Mouse (Mus musculus) cerebral cortex, adult 2 months (tissue): ENCODE results near the gene Chrne.

Source experiments
- WGBS: fragments of 180-500 bp; shearing (Covaris S2); methylation state at CpG from one replicate; pipeline ENCODE4 v1.1.7; 2018; 5-methylcytosine and 5-hydroxymethylcytosine counted together

The Chrne gene

DNA sequence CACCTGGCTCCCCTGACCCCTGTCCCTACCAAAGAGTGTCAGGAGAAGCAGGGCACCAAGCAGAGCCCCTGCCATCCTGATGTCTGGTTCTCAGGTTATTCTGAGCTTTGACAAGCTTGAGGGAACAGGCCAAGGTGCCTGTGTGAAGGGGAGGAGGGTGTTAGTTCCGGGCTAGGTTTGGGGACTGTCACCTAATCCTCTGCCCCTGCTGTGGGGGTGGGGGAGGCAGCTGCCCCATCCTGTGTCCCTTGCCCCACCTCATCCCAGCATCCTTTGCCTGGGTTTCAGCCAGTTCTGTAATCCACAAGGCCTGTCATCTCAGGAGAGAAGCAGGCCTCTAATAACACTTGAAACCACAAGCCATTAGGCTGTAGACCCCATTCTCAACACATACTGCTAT is at the start of gene Chrne:
Gene Chrne (minus strand): TSS at position 116 of the 400 bp plus-strand sequence.
- 57% methylated on average over 1 of the region's 1 CpGs for WGBS

DNA sequence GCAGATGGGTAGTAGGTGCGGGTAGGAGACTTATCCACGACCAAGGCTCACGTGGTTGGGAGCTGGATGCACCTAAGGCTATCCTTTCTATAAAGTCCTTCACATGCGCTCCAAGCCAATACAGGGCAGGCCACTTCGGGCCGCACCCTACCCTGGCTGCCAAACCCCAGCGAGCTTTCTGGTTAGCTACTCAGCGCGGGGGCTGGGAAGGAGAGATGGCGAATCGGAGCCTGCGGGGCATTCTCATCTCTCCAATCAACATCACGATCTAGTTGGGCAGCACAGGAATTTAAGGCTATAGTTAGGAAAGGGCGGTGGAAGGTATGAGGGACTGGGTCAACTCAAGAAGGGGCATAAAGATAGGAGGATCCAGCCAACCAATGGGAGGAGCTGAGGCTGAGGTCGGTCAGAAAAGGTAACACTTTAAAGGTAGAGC is 49.3 kb upstream of the Chrne start:
- WGBS = under 1% methylated on average over 15 of the region's 15 CpGs

- WGBS = 55% methylated on average over 14 of the region's 14 CpGs
Measured at GRCm38 (mm10) chr11:70667271-70668150, 48.5 kb upstream of the Chrne start.

GRCm38 (mm10) chr11:70666687-70667086 is 47.7 kb upstream of the Chrne start:
- WGBS = 93% methylated on average over 8 of the region's 8 CpGs

DNA sequence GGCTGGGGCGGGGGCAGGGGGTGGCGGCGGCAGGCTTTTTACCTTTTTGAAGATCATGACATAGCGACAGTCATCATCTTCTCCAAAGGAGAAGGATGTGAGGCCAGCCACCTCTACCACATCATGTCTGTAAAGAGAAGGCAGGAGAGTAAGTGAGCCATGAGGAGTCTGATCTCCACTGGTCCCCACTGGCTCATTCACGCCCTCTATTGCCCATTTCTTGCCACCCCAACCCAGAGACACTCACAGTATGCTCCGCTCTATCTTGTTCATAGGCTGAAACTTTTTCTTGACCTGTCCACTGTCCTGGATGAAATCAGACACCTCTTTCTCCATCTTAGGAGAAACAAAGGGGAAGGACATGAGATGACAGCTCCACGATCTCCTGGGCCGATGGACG is 45.7 kb upstream of the Chrne start:
- WGBS = 93% methylated on average over 9 of the region's 9 CpGs

GRCm38 (mm10) chr11:70663957-70664356 is 44.9 kb upstream of the Chrne start:
- WGBS = 79% methylated on average over 6 of the region's 6 CpGs

DNA sequence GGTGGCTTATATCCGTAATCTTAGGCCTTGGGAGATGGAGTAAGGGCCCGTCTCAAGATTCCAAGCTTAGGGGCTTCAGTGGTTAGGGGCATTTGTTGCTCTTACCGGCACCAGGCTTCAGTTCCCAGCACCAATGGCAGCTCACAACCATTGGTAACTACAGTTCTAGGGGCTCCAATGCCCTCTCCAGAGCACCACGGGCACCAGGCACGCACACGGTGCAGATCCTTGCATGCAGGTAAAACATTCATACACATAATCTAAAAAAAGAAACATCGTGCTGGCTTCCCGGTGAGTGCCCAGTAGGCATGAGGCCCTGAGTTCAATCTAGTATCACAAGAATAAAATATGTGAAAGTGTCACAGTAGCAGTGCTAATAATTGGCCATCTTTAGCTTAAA is 44.1 kb upstream of the Chrne start:
- 88% methylated on average over 8 of the region's 8 CpGs for WGBS

DNA sequence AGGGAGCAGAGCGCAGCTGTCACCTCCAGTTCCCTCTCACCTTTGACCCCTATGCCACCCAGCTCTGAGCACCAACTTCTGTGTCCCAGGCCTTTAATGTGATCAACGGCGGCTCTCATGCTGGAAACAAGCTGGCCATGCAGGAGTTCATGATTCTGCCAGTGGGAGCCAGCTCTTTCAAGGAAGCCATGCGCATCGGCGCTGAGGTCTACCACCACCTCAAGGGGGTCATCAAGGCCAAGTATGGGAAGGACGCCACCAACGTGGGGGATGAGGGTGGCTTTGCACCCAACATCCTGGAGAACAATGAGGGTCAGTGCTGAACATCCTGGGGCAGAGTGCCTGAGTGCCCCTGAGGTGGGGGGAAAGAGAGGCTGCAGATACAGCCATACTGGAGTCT is 41.6 kb upstream of the Chrne start:
- 90% methylated on average over 8 of the region's 8 CpGs for WGBS

DNA sequence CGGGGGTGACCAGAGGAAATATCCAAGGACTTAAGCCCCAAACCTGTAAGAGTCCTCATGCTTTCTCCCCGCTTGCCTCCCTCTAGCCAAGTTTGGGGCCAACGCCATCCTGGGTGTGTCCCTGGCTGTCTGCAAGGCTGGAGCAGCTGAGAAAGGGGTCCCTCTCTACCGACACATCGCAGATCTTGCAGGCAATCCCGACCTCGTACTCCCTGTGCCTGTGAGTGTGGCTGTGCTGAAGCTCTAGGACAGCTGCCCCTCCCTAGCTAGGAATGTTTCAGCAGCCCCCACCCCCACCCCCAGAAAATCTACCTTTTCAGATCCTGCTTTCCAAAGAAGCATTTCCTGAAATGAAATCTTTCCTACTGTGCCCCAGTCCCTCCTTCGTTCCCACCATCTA is 39.9 kb upstream of the Chrne start:
- 77% methylated on average over 8 of the region's 8 CpGs for WGBS

DNA sequence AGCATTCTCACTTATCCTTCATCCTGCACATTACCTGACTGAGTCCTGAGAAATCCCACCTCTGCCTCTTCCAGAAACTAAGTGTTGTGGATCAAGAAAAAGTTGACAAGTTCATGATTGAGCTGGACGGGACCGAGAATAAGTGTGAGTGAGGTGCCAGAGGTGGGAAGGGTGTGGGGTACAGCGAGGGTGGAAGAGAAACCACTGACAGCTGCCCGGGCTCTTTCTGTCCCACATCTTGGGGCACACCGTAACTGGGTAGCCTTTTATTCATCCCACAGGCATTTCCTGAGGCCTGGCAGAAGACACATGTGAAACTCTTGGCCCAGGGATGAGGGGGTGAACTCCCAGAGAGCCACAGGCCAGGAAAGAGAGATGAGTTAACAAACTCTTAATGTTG is 39.5 kb upstream of the Chrne start:
- WGBS = 92% methylated on average over 5 of the region's 5 CpGs

DNA sequence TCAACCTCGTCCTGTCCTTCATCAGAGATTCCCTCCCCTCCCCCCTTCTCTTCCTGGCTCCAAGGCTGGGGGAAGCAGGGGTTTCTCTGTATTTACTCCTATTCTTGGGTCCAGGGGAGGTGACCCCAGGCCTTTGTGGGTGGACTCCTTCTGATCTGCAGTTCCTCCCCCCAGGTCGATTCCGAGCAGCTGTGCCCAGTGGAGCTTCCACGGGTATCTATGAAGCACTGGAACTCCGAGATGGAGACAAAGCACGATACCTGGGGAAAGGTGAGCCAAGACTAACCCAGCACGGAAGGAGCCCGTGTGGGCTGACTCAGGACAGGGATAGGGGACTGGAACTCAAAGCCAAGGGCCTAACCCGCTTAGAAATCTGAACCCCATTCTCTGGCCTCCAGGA is 39.0 kb upstream of the Chrne start:
- WGBS = 73% methylated on average over 9 of the region's 9 CpGs

GRCm38 (mm10) chr11:70657573-70657972 is 38.6 kb upstream of the Chrne start:
- WGBS = 67% methylated on average over 6 of the region's 6 CpGs

DNA sequence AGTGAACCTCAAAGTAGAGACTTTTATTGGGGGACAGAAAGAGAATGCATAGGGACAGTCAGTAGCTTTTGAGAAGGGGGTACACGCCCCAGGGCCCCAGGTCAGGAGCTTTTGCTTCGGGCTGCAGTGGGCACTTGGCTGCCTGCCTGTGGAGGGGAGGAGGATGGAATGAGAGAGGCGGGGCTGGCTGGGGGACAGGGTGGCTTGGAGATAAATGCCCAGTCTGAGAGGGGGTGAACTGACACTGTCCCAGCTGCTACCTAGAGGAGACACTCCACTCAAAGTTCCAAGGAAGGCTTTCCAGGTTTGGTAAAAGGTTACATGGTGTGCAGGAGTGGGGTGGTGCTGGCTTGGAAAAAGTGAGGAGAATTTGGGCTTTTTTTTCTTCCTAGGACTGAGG is 37.9 kb upstream of the Chrne start, which contains the start of gene Eno3:
Gene Eno3 (plus strand): TSS at position 239 of the 400 bp plus-strand sequence.
- WGBS = 52% methylated on average over 3 of the region's 3 CpGs

DNA sequence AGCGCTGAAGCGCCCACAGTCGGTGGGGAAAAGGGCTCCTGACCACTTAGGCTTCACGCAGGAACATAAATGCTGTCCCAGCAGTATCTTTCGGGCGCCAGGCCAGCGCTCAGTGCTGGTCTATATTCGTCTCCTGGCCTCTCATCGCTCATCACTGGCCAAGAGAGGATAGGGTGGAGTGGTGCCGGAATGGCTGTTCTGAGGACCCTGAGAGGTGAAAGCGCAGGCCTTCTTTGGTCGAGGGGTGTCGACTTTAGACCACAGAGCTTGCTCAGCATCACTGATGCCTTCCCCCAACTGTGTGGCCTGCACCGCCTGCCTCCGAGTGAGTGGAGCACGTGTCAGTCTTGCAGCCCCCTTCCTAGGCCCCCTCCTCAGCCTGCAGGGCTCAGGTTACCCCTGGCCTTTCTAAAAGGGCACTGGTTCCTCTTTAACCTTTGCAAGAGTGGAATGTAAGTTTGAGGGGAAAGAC is 37.5 kb upstream of the Chrne start:
- WGBS = 48% methylated on average over 16 of the region's 16 CpGs

DNA sequence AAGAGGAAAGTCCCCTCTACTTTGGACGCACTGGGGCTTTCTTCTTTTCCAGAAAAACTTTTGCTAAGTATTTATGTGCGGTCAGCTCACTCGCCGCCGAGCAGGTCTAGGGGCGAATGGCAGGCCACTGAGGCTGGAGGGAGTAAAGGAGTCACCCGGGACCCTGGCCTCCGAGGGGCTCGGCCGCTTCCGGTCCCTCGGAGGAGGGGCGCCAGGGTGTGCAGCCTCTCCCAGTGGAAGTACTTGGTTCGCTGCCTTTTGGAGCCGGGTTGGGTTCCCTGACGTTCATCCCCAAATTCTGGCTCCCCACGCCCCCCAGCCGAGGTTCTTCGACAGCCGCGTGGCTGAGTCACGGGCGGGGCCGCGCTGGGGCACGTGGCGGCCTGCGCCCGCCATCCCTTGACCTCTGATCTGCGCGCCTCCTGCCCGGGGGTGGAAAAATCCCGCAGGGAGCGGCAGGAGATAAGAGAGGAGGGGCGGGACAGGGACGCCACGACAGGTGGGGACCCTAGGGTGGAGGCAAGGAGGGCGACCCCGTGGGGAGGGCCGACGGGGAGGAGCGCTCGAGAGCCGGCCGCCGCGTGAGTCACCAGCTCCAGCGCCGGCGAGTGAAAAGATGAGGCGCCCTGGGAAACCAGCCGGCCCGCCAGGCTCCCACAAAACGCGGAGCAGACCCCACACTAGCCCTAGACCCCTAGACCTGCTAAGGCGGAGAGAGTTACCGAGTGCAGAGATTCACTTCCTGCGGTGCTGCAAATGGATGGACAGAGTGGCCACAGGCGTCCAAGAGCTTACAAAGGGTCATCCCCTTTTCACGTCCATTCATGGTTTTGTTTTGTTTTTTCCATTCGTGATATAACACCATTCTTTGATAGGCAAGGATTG is 36.8 kb upstream of the Chrne start:
- WGBS = 3% methylated on average over 61 of the region's 61 CpGs

GRCm38 (mm10) chr11:70654923-70655570 is 36.0 kb upstream of the Chrne start:
- WGBS = under 1% methylated on average over 48 of the region's 48 CpGs

DNA sequence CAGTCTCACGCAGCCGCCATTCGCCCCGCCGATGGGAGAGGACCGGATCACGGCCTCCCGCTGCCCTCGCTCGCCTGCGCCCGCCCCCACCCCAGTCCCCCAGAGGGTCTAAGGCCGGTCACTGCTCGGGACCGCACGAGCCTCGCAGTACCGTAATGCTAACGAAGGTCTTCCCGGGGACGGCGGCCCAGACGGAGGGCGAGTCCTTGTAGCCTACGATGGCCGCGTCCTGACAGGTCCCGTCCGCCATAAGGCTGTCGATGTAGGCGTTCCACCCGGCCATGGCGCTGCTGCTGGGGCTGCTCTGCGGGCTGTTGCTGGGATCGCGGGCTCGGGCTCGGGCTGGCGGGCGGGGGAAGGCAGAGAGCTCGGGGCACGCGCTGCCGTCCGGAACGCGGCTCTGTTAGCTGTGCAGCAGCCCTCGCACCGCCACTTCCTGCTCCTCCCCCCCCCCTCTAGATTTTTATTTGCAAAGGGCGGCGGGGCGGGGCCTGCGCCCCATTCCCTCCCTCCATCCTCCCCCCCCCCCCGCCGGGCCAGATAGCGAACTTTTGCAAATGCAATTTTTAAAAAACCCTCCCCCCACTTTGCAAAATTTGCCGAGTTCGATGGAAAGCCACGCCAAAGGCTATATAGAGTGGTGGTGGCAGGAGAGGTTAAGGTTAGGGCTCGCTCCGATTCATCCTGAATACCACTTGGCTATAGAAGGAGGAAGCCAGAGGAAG is 35.3 kb upstream of the Chrne start, which contains the start of gene Pfn1:
Gene Pfn1 (minus strand): TSS at position 447 of the 725 bp plus-strand sequence.
- under 1% methylated on average over 58 of the region's 61 CpGs for WGBS

DNA sequence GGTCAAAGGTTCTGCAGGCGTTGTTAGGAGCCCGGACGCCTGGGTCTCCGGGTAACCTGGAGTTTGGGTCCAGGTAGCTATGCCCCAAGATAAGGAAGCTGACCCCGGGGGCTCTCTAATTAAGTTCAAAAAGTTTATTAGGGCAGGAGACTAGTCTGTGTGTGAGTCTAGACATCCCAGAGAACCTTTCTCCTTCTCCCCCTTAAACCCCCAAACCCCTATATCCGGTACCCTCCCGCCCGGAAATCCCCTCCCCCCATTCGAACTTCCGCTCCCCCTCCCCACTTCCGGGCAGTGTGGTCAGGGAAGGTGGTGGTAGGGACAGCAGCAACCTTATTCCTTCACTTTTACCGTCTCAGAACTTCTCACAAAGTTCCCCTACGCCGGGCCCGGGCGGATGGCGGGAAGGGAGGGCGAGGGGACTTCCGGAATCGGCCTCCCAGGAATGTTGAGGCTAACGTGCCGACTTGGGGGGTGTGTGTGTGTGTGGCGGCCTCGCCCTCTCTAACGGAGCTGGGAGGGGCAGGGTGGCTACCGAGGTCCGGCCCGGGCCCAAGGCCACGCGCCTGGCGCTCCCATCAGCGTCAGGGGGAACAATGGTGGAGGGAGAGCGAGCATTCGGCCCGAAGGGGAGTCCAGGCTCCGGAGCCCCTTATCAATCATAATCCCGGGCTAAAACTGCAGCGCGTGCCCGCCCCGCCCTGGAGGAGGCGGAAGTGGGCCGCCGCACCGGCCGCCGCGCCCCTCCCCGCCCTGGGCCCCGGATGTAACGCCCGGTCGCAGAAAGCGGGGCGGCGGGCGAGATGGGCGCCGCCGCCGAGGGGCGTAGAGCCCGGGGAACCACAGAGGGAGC is 34.6 kb upstream of the Chrne start:
- under 1% methylated on average over 63 of the region's 63 CpGs for WGBS

- 35% methylated on average over 6 of the region's 6 CpGs for WGBS
Measured at GRCm38 (mm10) chr11:70652884-70653344, 33.9 kb upstream of the Chrne start.
